Mouse (Mus musculus): ENCODE results near the gene Cald1.

DNA sequence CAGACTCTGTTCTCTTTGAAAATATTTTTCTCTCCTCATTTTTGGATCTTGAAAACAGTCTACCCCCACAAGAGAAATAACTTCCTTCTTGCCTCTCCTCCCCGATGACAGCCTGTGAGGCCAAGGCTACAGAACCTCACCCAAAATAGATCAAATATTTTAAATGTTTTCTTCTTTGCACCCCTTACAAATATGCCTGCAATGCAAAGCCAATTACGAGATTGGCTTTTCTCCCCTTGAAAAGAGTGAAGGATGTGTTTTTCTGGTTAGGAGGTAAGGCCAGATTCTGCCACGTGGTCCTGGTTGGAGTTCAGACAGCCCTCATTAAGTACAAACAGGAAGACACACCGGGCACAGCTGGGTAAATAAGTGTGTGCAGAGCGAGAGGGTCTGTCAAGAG lies 14.9 kb upstream of the Cald1 start:
- TF ChIP-seq CTCF (IDR thresholded peaks at IDR 0.05; ENCODE audit: extremely low read depth, insufficient read depth, low read length): no peak
- no peak for TF ChIP-seq POLR2A (IDR thresholded peaks at IDR 0.05; ENCODE audit: extremely low read depth, insufficient read depth, low read length)

Measured in cortical plate, adult 2 months (tissue).